Mouse (Mus musculus): Measurements from ENCODE around the gene Zmynd8.

GRCm38 (mm10) chr2:165758534-165758933, 140.3 kb downstream of the Zmynd8 start:
- TF ChIP-seq GATA1 (IDR thresholded peaks at IDR 0.05; ENCODE audit: borderline replicate concordance, low read length) = no peak
- no peak for TF ChIP-seq FLI1 (IDR thresholded peaks at IDR 0.05; ENCODE audit: low read length)
